Mouse (Mus musculus): ENCODE data around the gene Olfr370. TPM values are rescaled to one million over a fixed set of nuclear protein-coding genes. Genes with fewer than 3 reads are reported as not detected.

Olfr370 gene
- polyA plus RNA-seq, 1 experiment = not detected

- peak; percentile 27 for DNase-seq
- WGBS = 15% methylated on average over 9 of the region's 9 CpGs
- H3K4me1 ChIP-seq (ENCODE audit: control insufficient read depth, insufficient read depth, low read length) = peaks cover 77% of the 10 kb centered on the region
- no peak overlapping the region for H3K4me3 ChIP-seq (replicated peaks; ENCODE audit: insufficient read depth, low read depth, low read length)
- H3K27ac ChIP-seq (ENCODE audit: insufficient read depth, low read length) = no peak overlapping the region
- H3K27me3 ChIP-seq (ENCODE audit: control insufficient read depth, insufficient read depth, low read length) = no peaks in the 10 kb centered on the region
- TF ChIP-seq POLR2A (IDR thresholded peaks at IDR 0.05; ENCODE audit: borderline replicate concordance, insufficient read depth, low read length) (no peak), CTCF (IDR thresholded peaks at IDR 0.05; ENCODE audit: borderline replicate concordance, insufficient read depth, low read depth, low read length) (no peak)
Observed at GRCm38 (mm10) chr8:83577384-83577791, 41.8 kb downstream of the Olfr370 start.

- 38% methylated on average over 17 of the region's 17 CpGs for WGBS
- no peaks in the 10 kb centered on the region for H3K27me3 ChIP-seq (ENCODE audit: control insufficient read depth, insufficient read depth, low read length)
- H3K4me3 ChIP-seq (replicated peaks; ENCODE audit: insufficient read depth, low read depth, low read length) = no peak overlapping the region
- peaks cover 83% of the 10 kb centered on the region for H3K4me1 ChIP-seq (ENCODE audit: control insufficient read depth, insufficient read depth, low read length)
- no peak for TF ChIP-seq CTCF (IDR thresholded peaks at IDR 0.05; ENCODE audit: borderline replicate concordance, insufficient read depth, low read depth, low read length)
- TF ChIP-seq POLR2A (IDR thresholded peaks at IDR 0.05; ENCODE audit: borderline replicate concordance, insufficient read depth, low read length) = no peak
- peak; percentile 6 to 29 for DNase-seq
- no peak overlapping the region for H3K27ac ChIP-seq (ENCODE audit: insufficient read depth, low read length)
Observed at GRCm38 (mm10) chr8:83578131-83579055, 42.8 kb downstream of the Olfr370 start.

- DNase-seq = no peak
- peaks cover 72% of the 10 kb centered on the region for H3K4me1 ChIP-seq (ENCODE audit: control insufficient read depth, insufficient read depth, low read length)
- TF ChIP-seq POLR2A (IDR thresholded peaks at IDR 0.05; ENCODE audit: borderline replicate concordance, insufficient read depth, low read length) = no peak
- no peak for TF ChIP-seq CTCF (IDR thresholded peaks at IDR 0.05; ENCODE audit: borderline replicate concordance, insufficient read depth, low read depth, low read length)
- no peak overlapping the region for H3K4me3 ChIP-seq (replicated peaks; ENCODE audit: insufficient read depth, low read depth, low read length)
- WGBS = 73% methylated on average over 8 of the region's 8 CpGs
- no peak overlapping the region for H3K27ac ChIP-seq (ENCODE audit: insufficient read depth, low read length)
- H3K27me3 ChIP-seq (ENCODE audit: control insufficient read depth, insufficient read depth, low read length) = no peaks in the 10 kb centered on the region
Observed at GRCm38 (mm10) chr8:83579676-83580075, 44.1 kb downstream of the Olfr370 start.

GRCm38 (mm10) chr8:83580826-83581225 is 45.2 kb downstream of the Olfr370 start:
- DNase-seq = peak; percentile 17 to 25
- no peak for TF ChIP-seq POLR2A (IDR thresholded peaks at IDR 0.05; ENCODE audit: borderline replicate concordance, insufficient read depth, low read length)
- TF ChIP-seq CTCF (IDR thresholded peaks at IDR 0.05; ENCODE audit: borderline replicate concordance, insufficient read depth, low read depth, low read length) = no peak
- WGBS = 15% methylated on average over 8 of the region's 8 CpGs

GRCm38 (mm10) chr8:83582226-83582625 is 46.6 kb downstream of the Olfr370 start:
- 12% methylated on average over 8 of the region's 8 CpGs for WGBS
- peak; percentile 48 to 53 for DNase-seq
- Histone ChIP-seq H3K27me3 (ENCODE audit: control insufficient read depth, insufficient read depth, low read length) (no peaks in the 10 kb centered on the region), H3K27ac (ENCODE audit: insufficient read depth, low read length) (no peak overlapping the region), H3K4me3 (replicated peaks; ENCODE audit: insufficient read depth, low read depth, low read length) (no peak overlapping the region), H3K4me1 (ENCODE audit: control insufficient read depth, insufficient read depth, low read length) (peaks cover 51% of the 10 kb centered on the region)
- TF ChIP-seq CTCF (IDR thresholded peaks at IDR 0.05; ENCODE audit: borderline replicate concordance, insufficient read depth, low read depth, low read length) (no peak), POLR2A (IDR thresholded peaks at IDR 0.05; ENCODE audit: borderline replicate concordance, insufficient read depth, low read length) (no peak)

More at GRCm38 (mm10) chr8:83580826-83581225, 45.2 kb downstream of the Olfr370 start:
- H3K27ac ChIP-seq (ENCODE audit: insufficient read depth, low read length) = no peak overlapping the region
- H3K4me1 ChIP-seq (ENCODE audit: control insufficient read depth, insufficient read depth, low read length) = peaks cover 61% of the 10 kb centered on the region
- no peak overlapping the region for H3K4me3 ChIP-seq (replicated peaks; ENCODE audit: insufficient read depth, low read depth, low read length)
- H3K27me3 ChIP-seq (ENCODE audit: control insufficient read depth, insufficient read depth, low read length) = no peaks in the 10 kb centered on the region

- Histone ChIP-seq H3K4me3 (replicated peaks; ENCODE audit: insufficient read depth, low read depth, low read length) (no peak overlapping the region), H3K4me1 (ENCODE audit: control insufficient read depth, insufficient read depth, low read length) (peaks cover 51% of the 10 kb centered on the region), H3K27me3 (ENCODE audit: control insufficient read depth, insufficient read depth, low read length) (no peaks in the 10 kb centered on the region), H3K27ac (ENCODE audit: insufficient read depth, low read length) (no peak overlapping the region)
- DNase-seq = no peak
- TF ChIP-seq CTCF (IDR thresholded peaks at IDR 0.05; ENCODE audit: borderline replicate concordance, insufficient read depth, low read depth, low read length) (no peak), POLR2A (IDR thresholded peaks at IDR 0.05; ENCODE audit: borderline replicate concordance, insufficient read depth, low read length) (no peak)
- 62% methylated on average over 15 of the region's 15 CpGs for WGBS
Observed at GRCm38 (mm10) chr8:83583236-83583635, 47.7 kb downstream of the Olfr370 start.

- DNase-seq = peak; percentile 63 to 72
- Histone ChIP-seq H3K27ac (ENCODE audit: insufficient read depth, low read length) (no peak overlapping the region), H3K27me3 (ENCODE audit: control insufficient read depth, insufficient read depth, low read length) (no peaks in the 10 kb centered on the region), H3K4me1 (ENCODE audit: control insufficient read depth, insufficient read depth, low read length) (peaks cover 47% of the 10 kb centered on the region), H3K4me3 (replicated peaks; ENCODE audit: insufficient read depth, low read depth, low read length) (no peak overlapping the region)
- TF ChIP-seq POLR2A (IDR thresholded peaks at IDR 0.05; ENCODE audit: borderline replicate concordance, insufficient read depth, low read length) = no peak
- WGBS = 11% methylated on average over 1 of the region's 1 CpGs
Observed at GRCm38 (mm10) chr8:83584771-83585170, 49.2 kb downstream of the Olfr370 start.

GRCm38 (mm10) chr8:83585333-83585732 is 49.8 kb downstream of the Olfr370 start:
- TF ChIP-seq POLR2A (IDR thresholded peaks at IDR 0.05; ENCODE audit: borderline replicate concordance, insufficient read depth, low read length) (no peak), CTCF (IDR thresholded peaks at IDR 0.05; ENCODE audit: borderline replicate concordance, insufficient read depth, low read depth, low read length) (no peak)
- Histone ChIP-seq H3K4me3 (replicated peaks; ENCODE audit: insufficient read depth, low read depth, low read length) (no peak overlapping the region), H3K4me1 (ENCODE audit: control insufficient read depth, insufficient read depth, low read length) (peaks cover 48% of the 10 kb centered on the region), H3K27ac (ENCODE audit: insufficient read depth, low read length) (no peak overlapping the region), H3K27me3 (ENCODE audit: control insufficient read depth, insufficient read depth, low read length) (no peaks in the 10 kb centered on the region)
- WGBS = 22% methylated on average over 3 of the region's 3 CpGs
- DNase-seq = peak; percentile 64 to 79
